Mouse (Mus musculus) kidney, embryonic 15.5 days (tissue): Measurements from ENCODE around the gene Thnsl1. TPM values are rescaled to one million over a fixed set of nuclear protein-coding genes. Genes with fewer than 3 reads are reported as not detected.

Source experiments
- ATAC-seq: fragments of 200-750 bp; cut with Nextera tagmentation; replicated peaks from 2 replicates; pipeline ENCODE4 v1.8.0; 2017; ENCODE audit warnings: moderate TSS enrichment; ENCODE audit not compliant: low FRiP score
- H3K27ac ChIP-seq: fragments of 300-500 bp; sonication (generic); 2 replicates; pipeline ENCODE4 v1.5.1; 2015; ENCODE audit warnings: mild to moderate bottlenecking, inconsistent platforms
- H3K27me3 ChIP-seq: fragments of 300-500 bp; sonication (generic); 2 replicates; pipeline ENCODE4 v1.6.1; 2015; ENCODE audit warnings: inconsistent platforms
- H3K36me3 ChIP-seq: fragments of 300-500 bp; sonication (generic); 2 replicates; pipeline ENCODE4 v1.6.1; 2015; ENCODE audit warnings: inconsistent platforms
- H3K4me1 ChIP-seq: fragments of 300-500 bp; sonication (generic); 2 replicates; pipeline ENCODE4 v1.6.1; 2015; ENCODE audit warnings: inconsistent platforms
- H3K4me2 ChIP-seq: fragments of 300-500 bp; sonication (generic); 2 replicates; pipeline ENCODE4 v1.6.1; 2015; ENCODE audit warnings: moderate library complexity, mild to moderate bottlenecking, inconsistent platforms
- H3K4me3 ChIP-seq: fragments of 300-500 bp; sonication (generic); replicated peaks from 2 replicates; pipeline ENCODE4 v1.5.1; 2015; ENCODE audit warnings: mild to moderate bottlenecking, inconsistent platforms
- H3K9ac ChIP-seq: fragments of 300-500 bp; sonication (generic); 2 replicates; pipeline ENCODE4 v1.6.1; 2015; ENCODE audit warnings: mild to moderate bottlenecking, inconsistent platforms
- H3K9me3 ChIP-seq: fragments of 300-500 bp; sonication (generic); replicated peaks from 2 replicates; pipeline ENCODE4 v1.6.1; 2016; ENCODE audit warnings: inconsistent platforms
- WGBS: fragments of 180-500 bp; shearing (Covaris S2); methylation state at CpG from one replicate; pipeline ENCODE4 v1.1.7; 2015; ENCODE audit warnings: mixed read lengths; 5-methylcytosine and 5-hydroxymethylcytosine counted together
- polyA plus RNA-seq: library from polyadenylated mRNA; unstranded; fragments of >200 nt; fragmentation: Nextera tagmentation; extraction: Ambion mirVana; gene quantifications from 2 replicates; pipeline ENCODE4 v1.2.1, GENCODE M21; 2015

Thnsl1 gene
- polyA plus RNA-seq = 7.3 and 8.2 TPM in 2 replicates

- H3K4me2 ChIP-seq = peak within 1 kb of the TSS; percentile 80
- peak within 1 kb of the TSS; percentile 40 for H3K9ac ChIP-seq
- H3K4me3 ChIP-seq = peak within 1 kb of the TSS; percentile 59
- H3K27me3 ChIP-seq = peaks cover 4% of the 10 kb centered on the region; the same call in 1 of the 2 replicates
- H3K9me3 ChIP-seq = no peaks in the 10 kb centered on the region
- ATAC-seq = peak; percentile 99
- H3K36me3 ChIP-seq = no peaks in the 10 kb centered on the region
- H3K27ac ChIP-seq = peak within 1 kb of the TSS; percentile 42; the same call in 1 of the 2 replicates
- peaks cover 7% of the 10 kb centered on the region for H3K4me1 ChIP-seq
- WGBS = 2% methylated on average over 43 of the region's 43 CpGs
These were observed at the start of gene Thnsl1, which contains the start of gene Enkur for GRCm38 (mm10) chr2:21204912-21205830. TSS of gene Thnsl1 (plus strand) at chr2:21205724. TSS of gene Enkur (minus strand) at chr2:21205365.

GRCm38 (mm10) chr2:21164296-21164695 lies 41.2 kb upstream of the Thnsl1 start:
- ATAC-seq = no peak
- Histone ChIP-seq H3K9ac (no peak overlapping the region), H3K36me3 (no peaks in the 10 kb centered on the region), H3K27ac (no peak overlapping the region), H3K9me3 (no peaks in the 10 kb centered on the region), H3K4me3 (no peak overlapping the region), H3K4me2 (no peak overlapping the region), H3K4me1 (no peaks in the 10 kb centered on the region), H3K27me3 (no peaks in the 10 kb centered on the region)
- WGBS = 82% methylated on average over 8 of the region's 8 CpGs

GRCm38 (mm10) chr2:21167916-21168315 lies 37.6 kb upstream of the Thnsl1 start:
- no peak overlapping the region for H3K4me3 ChIP-seq
- H3K27ac ChIP-seq = no peak overlapping the region
- no peak overlapping the region for H3K9ac ChIP-seq
- WGBS = 88% methylated on average over 1 of the region's 1 CpGs
- no peak for ATAC-seq
- H3K4me1 ChIP-seq = no peaks in the 10 kb centered on the region
- H3K36me3 ChIP-seq = no peaks in the 10 kb centered on the region
- no peaks in the 10 kb centered on the region for H3K9me3 ChIP-seq
- no peak overlapping the region for H3K4me2 ChIP-seq
- no peaks in the 10 kb centered on the region for H3K27me3 ChIP-seq

- Histone ChIP-seq H3K9me3 (no peaks in the 10 kb centered on the region), H3K4me3 (no peak overlapping the region), H3K9ac (no peak overlapping the region), H3K36me3 (no peaks in the 10 kb centered on the region), H3K27ac (no peak overlapping the region), H3K4me1 (no peaks in the 10 kb centered on the region), H3K4me2 (no peak overlapping the region), H3K27me3 (no peaks in the 10 kb centered on the region)
- WGBS = 73% methylated on average over 3 of the region's 3 CpGs
- ATAC-seq = no peak
These were observed 32.7 kb upstream of the Thnsl1 start for GRCm38 (mm10) chr2:21172797-21173196.

GRCm38 (mm10) chr2:21179136-21179535 lies 26.4 kb upstream of the Thnsl1 start:
- WGBS = 92% methylated on average over 5 of the region's 5 CpGs

GRCm38 (mm10) chr2:21182811-21183210 lies 22.7 kb upstream of the Thnsl1 start:
- no peaks in the 10 kb centered on the region for H3K36me3 ChIP-seq
- H3K9me3 ChIP-seq = no peaks in the 10 kb centered on the region
- no peak overlapping the region for H3K4me2 ChIP-seq
- no peak for ATAC-seq
- 0 out of 2 replicates have a peak, but pooled peaks cover 3% of the 10 kb centered on the region for H3K4me1 ChIP-seq
- H3K9ac ChIP-seq = no peak overlapping the region
- no peaks in the 10 kb centered on the region for H3K27me3 ChIP-seq
- no peak overlapping the region for H3K4me3 ChIP-seq
- no peak overlapping the region for H3K27ac ChIP-seq
- 73% methylated on average over 1 of the region's 1 CpGs for WGBS

More at GRCm38 (mm10) chr2:21179136-21179535, 26.4 kb upstream of the Thnsl1 start:
- Histone ChIP-seq H3K4me2 (no peak overlapping the region), H3K4me3 (no peak overlapping the region), H3K9me3 (no peaks in the 10 kb centered on the region), H3K36me3 (no peaks in the 10 kb centered on the region), H3K27ac (no peak overlapping the region), H3K27me3 (no peaks in the 10 kb centered on the region), H3K9ac (no peak overlapping the region), H3K4me1 (no peaks in the 10 kb centered on the region)
- no peak for ATAC-seq

- Histone ChIP-seq H3K4me3 (no peak overlapping the region), H3K36me3 (no peaks in the 10 kb centered on the region), H3K4me2 (no peak overlapping the region), H3K27ac (no peak overlapping the region), H3K4me1 (0 out of 2 replicates have a peak, but pooled peaks cover 3% of the 10 kb centered on the region), H3K27me3 (no peaks in the 10 kb centered on the region), H3K9ac (no peak overlapping the region), H3K9me3 (no peaks in the 10 kb centered on the region)
- WGBS = 53% methylated on average over 7 of the region's 7 CpGs
- ATAC-seq = no peak
These were observed 17.9 kb upstream of the Thnsl1 start for GRCm38 (mm10) chr2:21187576-21187975.

GRCm38 (mm10) chr2:21188610-21189009 lies 16.9 kb upstream of the Thnsl1 start:
- 0 out of 2 replicates have a peak, but pooled peaks cover 3% of the 10 kb centered on the region for H3K4me1 ChIP-seq
- no peaks in the 10 kb centered on the region for H3K9me3 ChIP-seq
- no peak overlapping the region for H3K4me2 ChIP-seq
- no peaks in the 10 kb centered on the region for H3K27me3 ChIP-seq
- no peak overlapping the region for H3K9ac ChIP-seq
- no peak overlapping the region for H3K4me3 ChIP-seq
- H3K36me3 ChIP-seq = no peaks in the 10 kb centered on the region
- H3K27ac ChIP-seq = no peak overlapping the region
- ATAC-seq = no peak
- WGBS = 75% methylated on average over 4 of the region's 4 CpGs

GRCm38 (mm10) chr2:21191232-21191631 lies 14.3 kb upstream of the Thnsl1 start:
- Histone ChIP-seq H3K4me3 (no peak overlapping the region), H3K9me3 (no peaks in the 10 kb centered on the region), H3K9ac (no peak overlapping the region), H3K4me2 (no peak overlapping the region), H3K27ac (no peak overlapping the region), H3K27me3 (no peaks in the 10 kb centered on the region), H3K4me1 (0 out of 2 replicates have a peak, but pooled peaks cover 3% of the 10 kb centered on the region), H3K36me3 (no peaks in the 10 kb centered on the region)
- no peak for ATAC-seq
- 80% methylated on average over 1 of the region's 1 CpGs for WGBS

GRCm38 (mm10) chr2:21195233-21195632 lies 10.3 kb upstream of the Thnsl1 start:
- no peaks in the 10 kb centered on the region for H3K27me3 ChIP-seq
- H3K36me3 ChIP-seq = no peaks in the 10 kb centered on the region
- H3K27ac ChIP-seq = no peak overlapping the region
- H3K9ac ChIP-seq = no peak overlapping the region
- H3K4me2 ChIP-seq = no peak overlapping the region
- WGBS = 91% methylated on average over 5 of the region's 5 CpGs
- H3K9me3 ChIP-seq = no peaks in the 10 kb centered on the region
- no peaks in the 10 kb centered on the region for H3K4me1 ChIP-seq
- no peak overlapping the region for H3K4me3 ChIP-seq
- ATAC-seq = no peak

GRCm38 (mm10) chr2:21199051-21199450 lies 6.5 kb upstream of the Thnsl1 start:
- Histone ChIP-seq H3K9ac (no peak overlapping the region), H3K4me2 (no peak overlapping the region), H3K36me3 (no peaks in the 10 kb centered on the region), H3K9me3 (no peaks in the 10 kb centered on the region), H3K27ac (no peak overlapping the region), H3K4me1 (no peaks in the 10 kb centered on the region), H3K27me3 (peaks cover 2% of the 10 kb centered on the region; the same call in 1 of the 2 replicates), H3K4me3 (no peak overlapping the region)
- ATAC-seq = no peak
- WGBS = 50% methylated on average over 3 of the region's 3 CpGs

- no peak overlapping the region for H3K9ac ChIP-seq
- no peak overlapping the region for H3K4me2 ChIP-seq
- no peak for ATAC-seq
- no peak overlapping the region for H3K4me3 ChIP-seq
- H3K27ac ChIP-seq = no peak overlapping the region
- H3K9me3 ChIP-seq = no peaks in the 10 kb centered on the region
- H3K36me3 ChIP-seq = no peaks in the 10 kb centered on the region
- H3K4me1 ChIP-seq = peaks cover 7% of the 10 kb centered on the region
- peaks cover 4% of the 10 kb centered on the region; the same call in 1 of the 2 replicates for H3K27me3 ChIP-seq
- 78% methylated on average over 2 of the region's 2 CpGs for WGBS
These were observed 2.8 kb upstream of the Thnsl1 start for GRCm38 (mm10) chr2:21202754-21203153.
